Mouse (Mus musculus): ENCODE data around the gene Taar7f. TPM values are rescaled to one million over a fixed set of nuclear protein-coding genes. Genes with fewer than 3 reads are reported as not detected.
"Not testable (repeated sequence)": the region's sequence is repeated elsewhere in the genome, so short reads cannot be mapped to it uniquely, and the experiment has no call there.

Gene Taar7f
- polyA plus RNA-seq (2017; shearing (Covaris generic)) = not detected

DNA sequence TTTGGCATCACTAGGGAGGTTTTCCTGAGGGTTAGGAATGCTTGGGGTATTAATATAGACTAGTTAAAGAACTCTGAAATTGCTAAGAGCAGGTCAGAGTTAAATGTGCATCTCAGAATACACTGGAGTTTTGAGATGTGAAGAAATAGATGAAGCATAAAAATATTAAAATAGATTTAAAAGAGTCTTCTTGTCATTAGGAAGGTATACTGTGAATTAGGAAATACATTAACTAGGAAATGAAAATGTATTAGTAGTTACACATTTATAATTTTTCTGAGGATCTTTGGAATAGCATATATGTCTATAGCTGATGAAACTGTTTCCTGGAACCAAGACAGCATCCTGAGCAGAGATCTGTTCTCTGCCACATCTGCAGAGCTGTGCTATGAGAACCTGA lies at the start of gene Taar7f:
Gene Taar7f (plus strand): TSS at position 301 of the 400 bp plus-strand sequence.
- ATAC-seq = no peak

DNA sequence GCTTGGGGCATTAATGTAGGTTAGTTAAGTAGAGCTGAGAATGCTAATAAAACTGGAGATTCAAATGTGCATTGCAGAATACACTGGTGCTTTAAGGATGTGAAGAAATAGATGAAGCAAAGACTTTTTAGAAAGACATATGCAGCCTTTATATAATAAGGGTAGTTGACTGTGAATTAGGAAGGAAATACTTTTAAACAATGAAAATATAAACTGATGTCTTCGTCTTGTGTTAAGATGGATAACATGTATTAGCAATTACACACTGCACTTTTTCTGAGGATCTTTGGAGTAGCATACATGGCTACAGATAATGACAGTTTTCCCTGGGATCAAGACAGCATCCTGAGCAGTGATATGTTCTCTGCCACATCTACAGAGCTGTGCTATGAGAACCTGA lies 49.7 kb upstream of the Taar7f start, which contains the start of gene Taar7b:
Gene Taar7b (plus strand): TSS at position 301 of the 400 bp plus-strand sequence.
- no peak for ATAC-seq

DNA sequence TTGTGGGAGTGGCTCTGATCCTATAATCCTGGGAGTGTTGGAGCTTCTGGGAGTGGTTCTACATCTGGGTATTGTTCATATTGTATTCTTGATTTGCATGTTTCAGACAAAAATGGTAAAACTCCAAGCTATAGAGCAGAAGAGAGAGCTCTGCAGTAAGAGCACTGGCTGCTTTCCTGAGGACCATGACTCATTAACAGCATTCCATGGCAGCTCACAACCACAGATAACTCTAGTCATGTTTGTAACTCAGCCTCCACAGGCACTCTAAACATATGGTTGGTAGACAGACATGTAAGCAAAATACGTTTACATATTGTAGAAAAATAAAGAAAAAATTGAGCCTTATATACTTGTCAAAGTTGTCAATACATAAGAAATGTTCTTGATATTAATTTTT lies 42.9 kb upstream of the Taar7f start:
- no peak for ATAC-seq

DNA sequence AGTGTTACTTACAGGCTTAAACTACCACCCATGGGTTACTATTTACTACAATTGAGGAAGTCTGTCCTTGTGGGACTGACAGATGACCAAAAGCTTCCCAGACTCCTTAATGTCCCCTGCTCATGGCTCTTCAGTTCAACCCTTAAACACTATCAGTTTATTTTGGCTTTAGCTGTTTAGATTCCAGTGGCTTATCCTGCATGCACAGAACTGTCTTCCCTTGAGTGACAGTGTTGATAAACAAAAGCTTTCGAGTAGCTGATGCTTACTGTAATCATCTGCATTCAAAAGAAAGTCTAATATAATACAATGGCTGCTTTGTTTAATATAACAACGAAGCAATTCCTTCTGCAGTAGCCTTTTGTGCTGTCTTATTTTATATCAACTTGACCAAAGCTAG lies 42.3 kb upstream of the Taar7f start:
- no peak for ATAC-seq

DNA sequence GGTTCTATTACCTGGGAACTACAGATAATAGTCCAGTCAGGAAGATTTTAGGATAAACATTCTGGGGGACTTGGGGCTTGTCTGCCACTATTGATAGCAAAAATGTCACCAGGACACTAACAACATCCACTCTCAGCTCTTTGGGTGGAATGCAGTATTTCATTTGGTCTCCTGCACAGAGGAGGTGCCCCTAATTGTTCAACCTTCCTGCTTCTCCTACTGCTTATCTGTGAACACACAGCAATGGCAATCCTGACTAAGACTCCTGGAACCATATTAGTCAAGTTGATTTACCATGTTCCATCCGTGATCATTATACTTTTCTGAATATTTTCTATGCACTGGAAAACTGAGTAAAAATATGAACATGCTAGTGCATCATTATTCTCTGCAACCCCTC lies 41.2 kb upstream of the Taar7f start:
- ATAC-seq = no peak

DNA sequence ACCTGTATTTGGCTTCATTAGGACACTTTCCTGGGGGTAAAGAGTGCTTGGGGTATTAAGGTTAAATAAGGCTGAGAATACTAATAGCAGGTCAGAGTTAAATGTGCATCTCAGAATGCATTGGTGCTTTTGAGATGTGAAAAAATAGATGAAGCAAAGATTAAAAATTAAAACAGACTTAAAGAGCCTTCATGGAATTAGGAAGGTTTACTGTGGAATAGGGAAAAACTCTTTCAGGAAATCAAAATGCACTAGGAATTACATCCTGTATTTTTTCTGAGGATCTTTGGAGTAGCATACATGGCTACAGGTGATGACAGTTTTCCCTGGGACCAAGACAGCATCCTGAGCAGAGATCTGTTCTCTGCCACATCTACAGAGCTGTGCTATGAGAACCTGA lies 22.4 kb upstream of the Taar7f start, which contains the start of gene Taar7d:
Gene Taar7d (plus strand): TSS at position 301 of the 400 bp plus-strand sequence.
- no peak for ATAC-seq

DNA sequence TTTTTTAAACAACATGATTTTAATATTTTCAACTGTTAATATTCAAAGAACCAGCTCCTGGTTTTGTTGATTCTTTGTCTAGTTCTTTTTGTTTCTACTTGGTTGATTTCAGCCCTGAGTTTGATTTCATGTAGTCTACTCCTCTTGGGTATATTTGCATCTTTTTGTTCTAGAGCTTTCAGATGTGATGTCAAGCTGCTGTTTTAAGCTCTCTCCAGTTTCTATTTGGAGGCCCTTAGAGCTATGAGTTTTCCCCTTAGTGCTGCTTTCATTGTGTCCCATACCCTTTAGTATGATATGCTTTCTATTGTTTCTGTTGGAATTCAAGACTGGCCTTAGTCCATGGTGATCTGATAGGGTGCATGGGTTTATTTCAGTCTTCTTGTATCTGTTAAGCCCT lies 18.0 kb upstream of the Taar7f start:
- no peak for ATAC-seq

DNA sequence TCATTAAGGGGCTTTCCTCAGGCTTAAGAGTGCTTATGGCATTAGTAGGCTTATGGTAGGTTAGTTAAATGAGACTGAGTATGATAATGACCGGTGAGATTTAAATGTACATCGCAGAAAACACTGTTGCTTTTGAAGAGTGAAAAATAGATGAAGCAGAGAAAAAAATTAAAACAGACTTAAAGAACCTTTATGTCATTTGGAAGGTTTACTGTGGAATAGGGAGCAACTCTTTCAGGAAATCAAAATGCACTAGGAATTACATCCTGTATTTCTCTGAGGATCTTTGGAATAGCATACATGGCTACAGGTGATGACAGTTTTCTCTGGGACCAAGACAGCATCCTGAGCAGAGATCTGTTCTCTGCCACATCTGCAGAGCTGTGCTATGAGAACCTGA lies 12.0 kb upstream of the Taar7f start, which contains the start of gene Taar7e:
Gene Taar7e (plus strand): TSS at position 301 of the 400 bp plus-strand sequence.
- no peak for ATAC-seq

DNA sequence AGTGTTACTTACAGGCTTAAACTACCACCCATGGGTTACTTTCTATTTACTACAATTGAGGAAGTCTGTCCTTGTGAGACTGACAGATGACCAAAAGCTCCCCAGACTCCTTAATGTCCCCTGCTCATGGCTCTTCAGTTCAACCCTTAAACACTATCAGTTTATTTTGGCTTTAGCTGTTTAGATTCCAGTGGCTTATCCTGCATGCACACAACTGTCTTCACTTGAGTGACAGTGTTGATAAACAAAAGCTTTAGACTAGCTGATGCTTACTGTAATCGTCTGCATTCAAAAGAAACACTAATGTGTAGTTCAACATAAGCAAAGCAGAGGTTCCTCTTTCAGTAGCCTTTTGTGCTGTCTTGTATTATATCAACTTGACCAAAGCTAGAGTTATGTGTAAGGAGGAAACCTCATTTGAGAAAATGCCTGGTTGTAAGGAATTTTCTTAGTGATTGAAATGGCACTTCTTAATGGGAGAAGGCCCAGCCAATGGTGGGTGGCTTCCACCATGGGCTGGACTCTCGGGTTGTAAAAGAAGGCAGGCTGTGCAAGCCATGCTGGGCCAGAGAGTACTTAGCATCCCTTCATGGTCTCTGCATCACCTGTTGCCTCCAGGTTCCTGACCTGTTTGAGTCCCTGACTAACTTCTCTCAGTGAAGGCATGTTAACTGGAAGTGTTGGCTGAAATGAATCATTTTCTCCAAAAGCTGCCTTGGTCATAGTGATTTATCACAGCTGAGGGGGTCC lies 9.0 kb upstream of the Taar7f start:
- no peak for ATAC-seq

DNA sequence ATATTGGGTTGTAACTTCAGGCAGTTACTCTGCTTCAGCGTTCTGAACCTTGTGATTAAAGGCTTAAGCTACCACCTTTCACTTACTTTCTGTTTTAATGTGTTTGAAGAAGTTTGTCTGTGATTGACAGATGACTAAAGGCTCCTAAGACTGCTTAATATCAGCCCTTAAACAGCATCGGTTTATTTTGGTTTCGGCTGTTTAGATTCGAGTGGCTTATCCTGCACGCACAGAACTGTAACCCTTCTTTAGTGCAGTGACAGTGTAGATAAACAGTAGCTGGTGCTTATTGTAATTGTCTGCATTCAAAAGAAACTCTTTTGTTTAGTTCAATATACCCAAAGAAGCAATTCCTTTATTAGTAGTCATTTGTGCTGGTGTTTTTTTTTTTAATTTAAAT lies 2.7 kb downstream of the Taar7f start:
- no peak for ATAC-seq

DNA sequence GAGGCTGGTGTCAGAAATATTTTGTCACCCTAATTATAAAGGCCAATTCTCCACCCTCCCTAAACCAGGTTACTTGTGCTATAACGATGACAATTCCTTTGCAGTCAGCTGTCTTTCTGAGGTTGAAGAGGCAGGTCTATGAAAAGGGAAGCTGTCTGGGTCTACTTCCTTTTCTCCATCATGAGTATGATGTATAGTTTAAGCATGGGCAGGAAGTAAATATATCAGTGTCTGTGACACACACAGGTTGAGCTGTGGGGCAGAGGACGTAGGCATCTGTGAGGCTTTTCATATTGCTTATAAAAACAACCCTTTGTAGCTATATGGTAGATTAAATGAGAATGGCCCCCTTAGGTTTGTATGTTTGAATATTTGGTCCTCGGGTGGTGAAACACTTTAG lies 9.7 kb downstream of the Taar7f start:
- ATAC-seq = no peak

DNA sequence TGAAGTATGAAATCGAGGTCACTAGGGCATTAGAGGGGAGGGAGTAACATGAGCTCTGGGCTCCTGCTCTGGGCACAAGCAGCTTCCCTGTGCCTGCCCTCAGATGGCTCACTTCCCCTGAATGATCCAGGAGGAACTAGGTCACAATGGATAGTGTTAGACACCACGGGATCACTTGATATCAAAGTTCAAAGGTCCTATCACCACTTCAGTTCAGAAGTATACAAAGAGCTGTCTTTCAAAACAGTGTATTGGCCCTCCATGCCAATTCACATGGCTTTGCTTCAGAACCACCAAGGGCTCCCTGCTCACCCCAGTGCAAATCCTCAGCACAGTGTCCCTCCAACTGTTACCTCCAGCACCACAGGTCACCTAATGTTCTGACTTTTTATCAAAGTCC lies 25.4 kb downstream of the Taar7f start:
- not testable (repeated sequence) for ATAC-seq

DNA sequence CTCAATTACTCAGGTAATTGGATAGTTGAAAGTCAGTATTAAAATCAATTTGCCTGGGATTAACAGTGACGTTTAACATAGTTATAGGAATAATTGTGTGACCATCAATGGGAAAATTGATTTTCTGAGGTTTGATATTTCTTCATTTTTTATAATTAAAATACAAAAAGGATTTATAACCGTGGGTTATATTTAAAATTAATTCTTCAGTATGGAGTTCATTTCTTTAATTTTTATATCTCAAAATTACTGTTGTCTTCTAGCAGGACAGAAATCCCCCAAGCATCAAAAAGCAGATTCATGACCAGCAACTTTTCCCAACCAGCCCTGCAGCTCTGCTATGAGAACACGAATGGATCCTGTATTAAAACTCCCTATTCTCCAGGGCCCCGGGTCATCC lies 26.9 kb downstream of the Taar7f start, which contains the start of gene Taar8a:
Gene Taar8a (plus strand): TSS at position 301 of the 400 bp plus-strand sequence.
- not testable (repeated sequence) for ATAC-seq

DNA sequence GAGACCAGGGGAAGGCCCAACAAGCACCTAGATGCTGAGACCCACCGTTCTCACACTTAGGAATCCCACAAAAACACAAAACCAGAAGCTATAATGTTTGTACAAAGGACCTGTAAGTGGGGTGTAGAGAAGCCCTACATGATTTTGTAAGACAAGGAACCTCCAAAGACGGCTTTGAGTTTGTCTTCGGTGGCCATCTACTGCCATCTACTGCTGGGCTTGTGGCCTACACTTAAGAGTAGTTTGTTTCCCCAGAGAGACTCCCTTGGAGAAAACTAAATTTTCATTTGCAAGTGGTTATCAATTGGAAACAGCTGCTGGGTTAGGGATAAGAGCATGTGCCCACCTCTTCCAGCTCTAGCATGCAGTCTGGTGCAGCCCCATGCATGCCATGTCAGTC lies 30.9 kb downstream of the Taar7f start:
- no peak for ATAC-seq

DNA sequence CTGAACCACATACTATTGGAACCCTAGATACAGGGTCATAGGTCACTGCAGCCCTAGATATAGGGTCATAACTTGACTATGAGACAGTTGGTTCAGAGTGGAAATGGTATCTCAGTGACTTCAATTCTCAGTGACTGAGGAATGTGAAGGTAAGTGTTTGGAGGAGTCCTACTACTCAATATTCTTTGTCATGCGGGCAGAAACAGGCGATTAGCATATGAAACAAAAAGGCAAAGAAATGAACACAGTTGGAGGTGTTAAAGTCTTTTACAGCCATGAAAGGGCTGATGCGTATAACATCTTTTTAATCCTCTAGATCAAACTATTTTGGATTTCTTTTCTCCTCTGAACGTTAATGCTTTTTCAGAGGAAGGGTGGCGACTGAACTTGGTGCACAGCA lies 36.6 kb downstream of the Taar7f start:
- no peak for ATAC-seq

DNA sequence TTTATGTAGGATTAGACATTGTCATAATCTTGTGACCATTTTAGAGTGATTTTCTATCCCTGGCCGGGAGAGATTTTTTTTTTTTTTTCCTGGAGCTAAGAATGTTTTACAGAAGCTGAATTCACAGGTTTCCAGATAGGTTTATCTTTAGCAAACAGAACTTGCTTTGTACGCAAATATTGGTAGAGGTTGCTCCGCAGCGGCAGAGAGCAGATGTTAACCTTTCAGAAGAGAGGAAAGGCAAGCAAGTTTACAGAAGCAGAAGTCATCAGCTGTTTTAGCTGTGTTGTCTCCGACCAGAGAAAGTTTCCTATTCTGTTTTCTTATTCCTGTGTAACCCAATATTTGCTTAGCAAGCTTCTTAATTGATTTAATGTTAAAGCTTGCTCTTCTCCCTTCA lies 37.2 kb downstream of the Taar7f start:
- no peak for ATAC-seq

DNA sequence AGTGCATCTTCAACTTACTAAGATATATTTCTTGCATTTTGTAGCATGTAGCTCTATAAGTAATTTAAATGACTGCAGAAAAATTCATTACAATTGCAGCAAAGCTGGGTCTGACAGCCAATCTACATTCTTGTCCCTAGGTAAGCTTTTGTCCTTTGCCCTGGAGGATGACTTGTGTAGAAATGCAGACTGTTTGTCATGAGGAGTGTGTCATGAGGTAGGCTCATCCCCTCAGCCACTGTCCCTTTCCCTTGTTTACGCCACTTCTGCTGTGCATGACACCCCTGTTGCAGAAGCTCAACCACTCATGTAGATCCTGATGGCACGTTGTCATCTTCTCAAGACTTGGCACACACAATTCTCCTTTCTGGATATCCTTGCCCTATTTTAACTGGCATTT lies 37.9 kb downstream of the Taar7f start:
- no peak for ATAC-seq

DNA sequence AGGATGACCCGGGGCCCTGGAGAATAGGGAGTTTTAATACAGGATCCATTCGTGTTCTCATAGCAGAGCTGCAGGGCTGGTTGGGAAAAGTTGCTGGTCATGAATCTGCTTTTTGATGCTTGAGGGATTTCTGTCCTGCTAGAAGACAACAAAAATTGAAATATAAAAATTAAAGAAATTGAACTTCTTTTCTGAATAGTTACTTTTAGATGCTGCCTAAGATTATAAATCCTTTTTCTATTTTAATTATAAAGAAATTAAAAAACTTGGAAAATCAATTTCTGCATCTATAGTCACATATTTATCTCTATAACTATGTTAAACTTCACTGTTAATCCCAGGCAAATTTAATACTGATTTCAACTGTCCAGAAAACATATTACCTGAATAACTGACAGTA lies 42.9 kb downstream of the Taar7f start, which contains the start of gene Taar8b:
Gene Taar8b (minus strand): TSS at position 101 of the 400 bp plus-strand sequence.
- no peak for ATAC-seq

DNA sequence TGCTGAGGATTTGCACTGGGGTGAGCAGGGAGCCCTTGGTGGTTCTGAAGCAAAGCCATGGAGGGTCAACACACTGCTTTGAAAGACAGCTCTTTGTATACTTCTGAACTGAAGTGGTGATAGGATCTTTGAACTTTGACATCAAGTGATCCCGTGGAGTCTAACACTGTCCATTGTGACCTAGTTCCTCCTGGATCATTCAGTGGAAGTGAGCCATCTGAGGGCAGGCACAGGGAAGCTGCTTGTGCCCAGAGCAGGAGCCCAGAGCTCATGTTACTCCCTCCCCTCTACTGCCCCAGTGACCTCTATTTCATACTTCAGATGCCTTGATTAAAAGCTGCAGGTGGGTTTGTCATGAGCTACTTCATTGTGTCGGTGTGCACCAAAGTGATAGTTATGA lies 47.7 kb downstream of the Taar7f start:
- ATAC-seq = not testable (repeated sequence)

Other genes starting within 250 kb of the Taar7f start
- gene Vnn3, start 198.0 kb upstream of the Taar7f start, polyA plus RNA-seq (2017; shearing (Covaris generic)) = not detected
- gene Vnn1, start 154.8 kb upstream of the Taar7f start, polyA plus RNA-seq (2017; shearing (Covaris generic)) = not detected
- gene Taar1, start 129.2 kb upstream of the Taar7f start, polyA plus RNA-seq (2017; shearing (Covaris generic)) = not detected
- gene Taar2, start 110.9 kb upstream of the Taar7f start, polyA plus RNA-seq (2017; shearing (Covaris generic)) = not detected
- not detected for gene Taar3, start 100.0 kb upstream of the Taar7f start, polyA plus RNA-seq (2017; shearing (Covaris generic))
- not detected for gene Taar4, start 89.0 kb upstream of the Taar7f start, polyA plus RNA-seq (2017; shearing (Covaris generic))
- gene Taar5, start 78.8 kb upstream of the Taar7f start, polyA plus RNA-seq (2017; shearing (Covaris generic)) = not detected
- gene Taar6, start 63.9 kb upstream of the Taar7f start, polyA plus RNA-seq (2017; shearing (Covaris generic)) = not detected
- not detected for gene Taar7a, start 56.0 kb upstream of the Taar7f start, polyA plus RNA-seq (2017; shearing (Covaris generic))
- gene Taar7b, start 49.6 kb upstream of the Taar7f start, polyA plus RNA-seq (2017; shearing (Covaris generic)) = not detected
- gene Taar7d, start 22.3 kb upstream of the Taar7f start, polyA plus RNA-seq (2017; shearing (Covaris generic)) = not detected
- gene Taar7e, start 11.9 kb upstream of the Taar7f start, polyA plus RNA-seq (2017; shearing (Covaris generic)) = not detected
- not detected for gene Taar8a, start 27.0 kb downstream of the Taar7f start, polyA plus RNA-seq (2017; shearing (Covaris generic))
- gene Taar8b, start 42.8 kb downstream of the Taar7f start, polyA plus RNA-seq (2017; shearing (Covaris generic)) = not detected
- not detected for gene Taar8c, start 52.4 kb downstream of the Taar7f start, polyA plus RNA-seq (2017; shearing (Covaris generic))
- not detected for gene Taar9, start 60.0 kb downstream of the Taar7f start, polyA plus RNA-seq (2017; shearing (Covaris generic))
- gene Stx7, start 99.8 kb downstream of the Taar7f start, polyA plus RNA-seq (2017; shearing (Covaris generic)) = 10 to 100 TPM; 23.3 to 33.2 TPM
- gene Moxd1, start 174.0 kb downstream of the Taar7f start, polyA plus RNA-seq (2017; shearing (Covaris generic)) = not detected